Mouse (Mus musculus) ES-E14 (cell line): Measurements from ENCODE around the gene Tspyl3.

Source experiments
- CHD2 ChIP-seq: IDR thresholded peaks from 2 replicates; pipeline ENCODE4 v1.6.1; 2014; ENCODE audit warnings: mild to moderate bottlenecking, low read depth, low read length, inconsistent platforms
- MAFK ChIP-seq: IDR thresholded peaks from 2 replicates; pipeline ENCODE4 v1.6.1; 2014; ENCODE audit warnings: mild to moderate bottlenecking, low read depth, low read length, inconsistent platforms; ENCODE audit not compliant: insufficient read depth
- ZC3H11A ChIP-seq: IDR thresholded peaks from 2 replicates; pipeline ENCODE4 v1.6.1; 2012; ENCODE audit warnings: low read depth, mild to moderate bottlenecking, inconsistent platforms, low read length, borderline replicate concordance

DNA sequence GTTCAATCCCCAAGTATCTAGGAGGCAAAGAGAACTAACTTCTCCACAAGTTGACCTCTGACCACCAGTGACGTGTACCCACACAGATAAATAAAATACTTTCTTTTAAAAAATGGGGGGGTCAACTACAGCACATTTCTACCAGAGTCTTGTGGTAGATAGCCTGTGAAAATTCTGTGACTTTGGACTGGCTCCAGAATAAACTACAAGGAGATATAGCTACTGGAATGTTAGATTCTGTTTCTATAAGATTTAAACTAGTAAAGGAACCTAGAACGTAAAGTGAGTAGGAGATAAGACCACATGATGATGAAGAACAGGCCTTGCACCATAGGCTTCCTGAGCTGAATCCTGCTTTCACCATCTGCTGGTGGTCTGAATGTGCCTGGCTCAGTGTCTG, 37.4 kb downstream of the Tspyl3 start:
- no peak for TF ChIP-seq MAFK
- no peak for TF ChIP-seq CHD2
- no peak for TF ChIP-seq ZC3H11A
